Mouse (Mus musculus): ENCODE results near the gene Net1. TPM values are rescaled to one million over a fixed set of nuclear protein-coding genes. Genes with fewer than 3 reads are reported as not detected.
"Not testable (repeated sequence)": the region's sequence is repeated elsewhere in the genome, so short reads cannot be mapped to it uniquely, and the experiment has no call there.

Net1 gene
- total RNA-seq, 2 experiments from 2014 or later = 89.3 to 106 TPM

- not testable (repeated sequence) for DNase-seq (ENCODE audit: low spot score in 2 of 2)
Measured at GRCm38 (mm10) chr13:3833644-3834043, 84.4 kb downstream of the Net1 start.

GRCm38 (mm10) chr13:3832450-3832849, 85.6 kb downstream of the Net1 start:
- no peak for DNase-seq (ENCODE audit: low spot score in 2 of 2)

Small RNA genes within 50 kb of the gene (microRNA-seq; reads per million reads assigned to microRNA genes)
- gene Gm22460 = not detected

Other genes starting within 250 kb of the Net1 start
- gene Calml3, start 113.9 kb downstream of the Net1 start, total RNA-seq (2021) = not detected
- not detected for gene Calm4, start 80.5 kb downstream of the Net1 start, total RNA-seq (2021)
- not detected for gene Calm5, start 64.0 kb downstream of the Net1 start, total RNA-seq (2021)
- gene Tubal3, start 54 bp upstream of the Net1 start, total RNA-seq (2021) = not detected
- gene Ucn3, start 27.1 kb upstream of the Net1 start, total RNA-seq (2021) = 1 to 10 TPM in 1 of 2 experiments, not detected in 1; 1.3 TPM
- 10 to 100 TPM in 1 of 2 experiments, 1 to 10 TPM in 1; 2.5 to 14.8 TPM for gene Akr1c14, start 130.8 kb upstream of the Net1 start, total RNA-seq (2021)
- 100 to 1,000 TPM; 255 to 446 TPM for gene Akr1c18, start 232.4 kb upstream of the Net1 start, total RNA-seq (2021)

Data from adrenal gland, postnatal 4 days (tissue).